Mouse (Mus musculus) embryonic facial prominence, embryonic 11.5 days (tissue): Measurements from ENCODE around the gene Gpnmb. TPM values are rescaled to one million over a fixed set of nuclear protein-coding genes. Genes with fewer than 3 reads are reported as not detected.

ENCODE experiments used
- ATAC-seq: fragments of 200-750 bp; cut with Nextera tagmentation; replicated peaks from 2 replicates; pipeline ENCODE4 v1.8.0; 2017; ENCODE audit warnings: low read depth; ENCODE audit not compliant: insufficient number of reproducible peaks, low FRiP score, low TSS enrichment
- DNase-seq: peaks from one replicate; pipeline ENCODE4 v3.0.0-alpha.2; 2015; ENCODE audit warnings: low spot score
- H3K27ac ChIP-seq: fragments of 300-500 bp; sonication (generic); replicated peaks from 2 replicates; pipeline ENCODE4 v1.5.1; 2014; ENCODE audit warnings: mild to moderate bottlenecking, low read depth, low read length, control low read depth
- H3K27me3 ChIP-seq: fragments of 300-500 bp; sonication (generic); 2 replicates; pipeline ENCODE4 v1.6.1; 2014; ENCODE audit warnings: mild to moderate bottlenecking, low read length, moderate library complexity, mixed read lengths; ENCODE audit not compliant: control insufficient read depth, insufficient read depth
- H3K36me3 ChIP-seq: fragments of 300-500 bp; sonication (generic); replicated peaks from 2 replicates; pipeline ENCODE4 v1.6.1; 2014; ENCODE audit warnings: low read depth, mild to moderate bottlenecking, low read length, moderate library complexity, mixed read lengths; ENCODE audit not compliant: control insufficient read depth, insufficient read depth
- H3K4me1 ChIP-seq: fragments of 300-500 bp; sonication (generic); 2 replicates; pipeline ENCODE4 v1.6.1; 2014; ENCODE audit warnings: low read length, mixed read lengths; ENCODE audit not compliant: control insufficient read depth, insufficient read depth
- H3K4me2 ChIP-seq: fragments of 300-500 bp; sonication (generic); 2 replicates; pipeline ENCODE4 v1.6.1; 2014; ENCODE audit warnings: low read depth, mild to moderate bottlenecking, control low read depth, low read length, moderate library complexity
- H3K4me3 ChIP-seq: fragments of 300-500 bp; sonication (generic); 2 replicates; pipeline ENCODE4 v1.5.1; 2014; ENCODE audit warnings: low read depth, low read length, control low read depth
- H3K9ac ChIP-seq: fragments of 300-500 bp; sonication (generic); replicated peaks from 2 replicates; pipeline ENCODE4 v1.6.1; 2014; ENCODE audit warnings: mild to moderate bottlenecking, control low read depth, low read length
- H3K9me3 ChIP-seq: fragments of 300-500 bp; sonication (generic); replicated peaks from 2 replicates; pipeline ENCODE4 v1.6.1; 2016; ENCODE audit warnings: mild to moderate bottlenecking, low read length, inconsistent platforms, mixed read lengths; ENCODE audit not compliant: control insufficient read depth
- WGBS: fragments of 180-500 bp; shearing (Covaris S2); extraction: QIAGEN DNeasy Blood & Tissue Kit; methylation state at CpG from one replicate; pipeline ENCODE4 v1.1.7; 2014; 5-methylcytosine and 5-hydroxymethylcytosine counted together
- polyA plus RNA-seq: library from polyadenylated mRNA; unstranded; fragments of >200 nt; fragmentation: Nextera tagmentation; extraction: Ambion mirVana; gene quantifications from 2 replicates; pipeline ENCODE4 v1.2.1, GENCODE M21; 2014

Gene Gpnmb
- polyA plus RNA-seq, 1 experiment from 2014 or later = 3.3 TPM

DNA sequence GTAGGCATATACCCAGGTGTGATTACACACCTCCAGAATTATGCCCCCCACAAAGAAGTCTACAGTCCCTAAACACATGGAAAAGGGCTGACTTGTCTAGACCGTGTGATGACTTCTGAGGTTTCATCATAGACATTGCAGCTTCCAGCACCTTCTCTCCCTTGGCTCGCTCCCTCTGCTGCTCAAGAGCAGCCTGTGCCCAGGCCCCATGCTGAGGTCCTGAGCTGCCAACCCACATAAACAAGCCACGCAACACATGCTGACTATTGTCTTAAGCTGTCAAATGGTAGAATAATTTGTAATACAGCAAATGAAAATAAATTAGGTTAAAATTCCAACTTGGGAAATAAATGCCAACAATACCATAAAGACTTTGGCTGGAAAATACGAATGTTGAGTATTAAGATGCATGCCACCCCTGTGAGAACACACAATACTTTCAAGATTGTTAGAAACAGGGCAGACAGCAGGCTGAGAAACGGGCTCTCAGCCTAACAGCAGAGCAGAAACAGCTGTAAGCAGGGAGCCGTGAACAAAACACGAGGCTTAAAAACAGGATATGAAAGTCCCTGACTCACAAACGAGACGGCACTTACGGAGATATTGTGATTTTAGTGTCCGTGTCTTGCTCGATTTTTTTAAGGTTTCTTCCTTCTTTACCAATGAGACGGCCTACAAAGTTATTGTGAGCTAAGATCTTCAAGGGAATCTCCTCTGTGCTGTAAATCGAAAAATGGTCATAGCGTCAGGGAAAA lies 70.6 kb downstream of the Gpnmb start:
- Histone ChIP-seq H3K27me3 (no peaks in the 10 kb centered on the region), H3K27ac (no peak overlapping the region), H3K4me2 (no peak overlapping the region), H3K4me3 (no peak overlapping the region), H3K36me3 (peaks cover 9% of the 10 kb centered on the region), H3K9ac (no peak overlapping the region), H3K4me1 (no peaks in the 10 kb centered on the region), H3K9me3 (no peaks in the 10 kb centered on the region)
- 93% methylated on average over 15 of the region's 15 CpGs for WGBS
- DNase-seq = no peak
- no peak for ATAC-seq

DNA sequence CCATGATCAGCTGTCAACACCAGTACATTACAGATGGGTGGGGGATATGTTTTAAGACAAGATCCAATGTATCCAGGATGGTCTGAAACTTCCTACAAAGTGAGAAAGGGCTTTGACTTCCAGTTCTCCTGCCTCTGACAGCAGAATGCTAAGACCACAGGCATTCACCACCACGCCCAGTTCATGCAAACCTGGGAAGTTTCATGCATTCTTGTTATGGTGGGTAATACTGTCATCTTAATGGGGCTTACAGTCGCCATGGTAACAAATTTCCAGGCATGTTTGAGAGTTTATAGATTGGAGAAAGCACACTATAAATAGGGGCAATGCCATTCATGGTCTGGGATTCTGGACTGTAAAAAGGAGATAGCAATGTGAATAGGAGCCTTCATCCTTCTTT lies 72.8 kb downstream of the Gpnmb start:
- Histone ChIP-seq H3K4me3 (no peak overlapping the region), H3K27me3 (no peaks in the 10 kb centered on the region), H3K27ac (no peak overlapping the region), H3K36me3 (peaks cover 9% of the 10 kb centered on the region), H3K4me1 (no peaks in the 10 kb centered on the region), H3K9ac (no peak overlapping the region), H3K9me3 (no peaks in the 10 kb centered on the region), H3K4me2 (no peak overlapping the region)
- DNase-seq (no peak), ATAC-seq (no peak)
- 91% methylated on average over 2 of the region's 2 CpGs for WGBS

DNA sequence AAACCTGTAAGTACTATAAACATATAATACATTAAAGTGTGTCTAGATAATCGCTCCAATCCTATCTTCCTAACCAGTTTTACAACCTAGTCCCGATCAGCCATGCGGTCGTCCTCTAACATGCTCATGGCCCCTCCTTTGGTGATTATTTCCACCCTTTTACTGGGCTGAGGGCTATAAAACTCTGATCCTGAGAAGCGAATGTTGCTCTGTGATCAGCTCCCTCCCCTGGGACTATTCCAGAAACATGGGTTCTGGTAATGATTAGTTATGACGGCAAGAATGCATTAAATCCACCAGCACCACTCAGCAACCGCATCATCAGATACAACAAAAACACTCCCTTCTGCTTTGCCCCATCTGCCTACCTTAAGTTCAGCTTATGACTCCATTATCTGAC lies 77.5 kb downstream of the Gpnmb start:
- 74% methylated on average over 7 of the region's 7 CpGs for WGBS
- H3K9me3 ChIP-seq = no peaks in the 10 kb centered on the region
- no peaks in the 10 kb centered on the region; the same call in none of the 2 replicates for H3K36me3 ChIP-seq
- ATAC-seq (no peak), DNase-seq (peak; percentile 20)
- H3K4me2 ChIP-seq = no peak overlapping the region
- H3K9ac ChIP-seq = no peak overlapping the region
- H3K27me3 ChIP-seq = no peaks in the 10 kb centered on the region
- no peaks in the 10 kb centered on the region for H3K4me1 ChIP-seq
- no peak overlapping the region for H3K27ac ChIP-seq
- H3K4me3 ChIP-seq = no peak overlapping the region

DNA sequence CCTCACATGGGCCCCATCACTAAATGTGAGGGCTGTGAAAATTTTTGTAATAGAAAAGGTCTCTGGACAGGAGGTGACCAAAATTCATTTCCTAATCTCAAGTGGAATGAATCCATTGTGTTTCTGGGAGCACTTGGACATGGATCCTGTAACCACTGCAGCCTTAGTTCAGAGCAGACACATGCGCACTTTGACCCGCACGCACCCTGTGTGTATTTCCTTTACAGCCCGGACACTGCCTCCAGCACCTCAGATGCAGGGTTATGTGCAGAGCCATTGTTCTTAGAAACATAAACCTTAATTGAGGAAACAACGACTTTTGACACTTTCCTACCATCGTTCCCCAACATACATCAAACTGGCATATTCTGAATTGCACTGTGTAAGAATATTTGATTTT lies 78.1 kb downstream of the Gpnmb start:
- ATAC-seq (no peak), DNase-seq (no peak)
- Histone ChIP-seq H3K4me1 (no peaks in the 10 kb centered on the region), H3K36me3 (no peaks in the 10 kb centered on the region; the same call in none of the 2 replicates), H3K9me3 (no peaks in the 10 kb centered on the region), H3K27ac (no peak overlapping the region), H3K27me3 (no peaks in the 10 kb centered on the region), H3K4me3 (no peak overlapping the region), H3K9ac (no peak overlapping the region), H3K4me2 (no peak overlapping the region)
- 78% methylated on average over 6 of the region's 6 CpGs for WGBS

DNA sequence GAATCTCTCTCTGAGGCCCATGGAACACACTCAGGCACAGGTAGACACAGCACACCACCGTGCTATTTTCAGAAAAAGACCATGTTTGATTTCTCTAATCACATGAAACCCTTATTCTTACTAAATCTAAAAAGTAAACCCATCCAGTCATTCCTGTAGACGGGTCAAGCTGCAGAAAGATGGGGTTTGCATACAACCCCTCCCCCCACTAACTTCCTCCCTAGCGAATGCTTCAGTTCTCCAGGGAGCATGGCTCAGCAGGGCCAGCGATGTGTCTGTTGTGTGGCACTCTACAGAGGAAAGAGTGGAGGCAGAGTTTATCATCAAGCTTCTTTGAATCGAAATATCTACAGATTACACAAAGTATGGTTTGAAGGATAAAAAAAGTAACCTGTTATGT lies 79.2 kb downstream of the Gpnmb start:
- ATAC-seq = no peak
- WGBS = 76% methylated on average over 5 of the region's 5 CpGs
- no peak for DNase-seq
- Histone ChIP-seq H3K36me3 (no peaks in the 10 kb centered on the region; the same call in none of the 2 replicates), H3K27ac (no peak overlapping the region), H3K4me1 (no peaks in the 10 kb centered on the region), H3K9ac (no peak overlapping the region), H3K4me2 (no peak overlapping the region), H3K4me3 (no peak overlapping the region), H3K9me3 (no peaks in the 10 kb centered on the region), H3K27me3 (no peaks in the 10 kb centered on the region)

DNA sequence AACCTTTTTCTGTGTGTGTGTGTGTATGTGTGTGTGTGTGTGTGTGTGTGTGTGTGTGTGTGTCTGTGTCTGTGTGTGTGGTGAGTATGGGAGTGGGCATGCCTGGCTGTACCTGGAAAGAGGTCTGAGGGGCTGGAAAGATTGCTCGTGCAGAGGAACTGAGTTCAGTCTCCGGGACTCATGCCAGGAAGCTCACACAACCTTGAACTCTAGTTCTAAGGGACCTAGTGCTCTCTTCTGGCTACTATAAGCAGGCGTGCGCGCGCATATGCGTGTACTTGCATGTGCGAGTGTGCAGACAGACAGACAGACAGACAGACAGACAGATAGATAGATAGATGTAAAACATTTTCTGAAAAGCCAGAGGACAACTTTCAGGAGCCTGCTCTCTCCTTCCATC lies 79.9 kb downstream of the Gpnmb start:
- ATAC-seq (no peak), DNase-seq (no peak)
- no peak overlapping the region for H3K9ac ChIP-seq
- no peak overlapping the region for H3K4me2 ChIP-seq
- no peaks in the 10 kb centered on the region for H3K27me3 ChIP-seq
- H3K36me3 ChIP-seq = no peaks in the 10 kb centered on the region; the same call in none of the 2 replicates
- H3K4me3 ChIP-seq = no peak overlapping the region
- WGBS = 93% methylated on average over 8 of the region's 8 CpGs
- no peaks in the 10 kb centered on the region for H3K9me3 ChIP-seq
- no peak overlapping the region for H3K27ac ChIP-seq
- no peaks in the 10 kb centered on the region for H3K4me1 ChIP-seq

DNA sequence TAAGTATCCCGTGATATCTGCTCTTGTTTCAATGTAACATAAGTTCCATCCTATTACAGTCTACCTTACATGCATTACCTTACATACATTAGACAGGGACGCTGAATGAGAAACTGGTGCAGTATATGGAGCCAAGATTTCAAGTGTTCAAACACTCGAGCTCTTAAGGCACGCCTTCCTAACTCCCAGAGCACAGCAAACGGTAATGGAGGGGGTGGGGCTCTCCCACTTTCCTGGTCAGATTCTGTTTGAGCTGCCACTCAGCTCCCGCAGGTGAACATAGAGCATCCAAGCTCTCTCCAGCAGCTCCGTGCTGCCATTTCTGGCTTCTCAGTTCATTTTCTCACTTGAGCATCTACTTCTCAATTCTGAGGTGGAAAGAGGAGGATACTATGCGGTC lies 82.1 kb downstream of the Gpnmb start:
- ATAC-seq (no peak), DNase-seq (no peak)
- 85% methylated on average over 8 of the region's 8 CpGs for WGBS
- H3K4me1 ChIP-seq = no peaks in the 10 kb centered on the region
- no peaks in the 10 kb centered on the region for H3K27me3 ChIP-seq
- no peak overlapping the region for H3K27ac ChIP-seq
- no peak overlapping the region for H3K9ac ChIP-seq
- H3K36me3 ChIP-seq = no peaks in the 10 kb centered on the region; the same call in none of the 2 replicates
- no peaks in the 10 kb centered on the region for H3K9me3 ChIP-seq
- H3K4me3 ChIP-seq = no peak overlapping the region
- no peak overlapping the region for H3K4me2 ChIP-seq

DNA sequence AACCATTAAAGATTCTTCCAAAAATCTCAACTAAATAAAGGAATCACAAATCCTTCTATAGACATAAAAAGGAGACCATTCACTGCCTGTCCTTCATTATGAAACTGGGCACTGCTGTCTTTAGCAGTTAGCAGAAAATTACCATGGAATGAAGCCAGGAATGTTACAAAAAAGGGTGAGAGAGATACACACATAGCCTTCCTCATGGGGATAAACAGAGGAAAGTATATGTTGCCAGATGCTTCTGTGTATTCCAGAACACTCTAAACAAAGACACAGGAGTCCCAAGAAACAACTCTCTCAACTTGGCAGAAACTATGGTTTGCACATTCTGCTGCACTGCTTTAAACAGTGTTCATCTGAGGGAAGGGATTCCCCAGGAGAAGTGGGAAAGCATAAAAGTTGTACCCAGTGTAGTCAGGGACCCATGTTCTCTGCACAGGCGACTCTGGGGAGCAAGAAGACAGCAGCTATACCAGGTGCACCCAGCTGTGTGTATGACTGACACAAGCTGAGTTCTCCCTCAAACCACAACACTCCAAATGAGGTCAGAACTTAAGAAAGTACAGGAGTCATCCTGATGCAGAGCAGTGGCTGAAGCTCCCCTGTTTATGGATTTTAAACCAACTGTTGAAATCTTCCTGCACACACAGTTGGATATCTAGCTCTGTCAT lies 83.3 kb downstream of the Gpnmb start:
- no peak overlapping the region for H3K4me3 ChIP-seq
- no peak overlapping the region for H3K4me2 ChIP-seq
- no peak for DNase-seq
- 96% methylated on average over 1 of the region's 1 CpGs for WGBS
- no peaks in the 10 kb centered on the region for H3K27me3 ChIP-seq
- no peaks in the 10 kb centered on the region; the same call in none of the 2 replicates for H3K36me3 ChIP-seq
- H3K4me1 ChIP-seq = no peaks in the 10 kb centered on the region
- no peaks in the 10 kb centered on the region for H3K9me3 ChIP-seq
- no peak overlapping the region for H3K27ac ChIP-seq
- H3K9ac ChIP-seq = no peak overlapping the region
- ATAC-seq = no peak
